Mouse (Mus musculus) ES-Bruce4 (cell line): ENCODE data around the gene Fis1.

Experiments used
- CTCF ChIP-seq: IDR thresholded peaks from one replicate; pipeline ENCODE4 v1.8.1; 2011; ENCODE audit warnings: low read depth, low read length
- POLR2A ChIP-seq: IDR thresholded peaks from one replicate; pipeline ENCODE4 v1.8.1; 2011; ENCODE audit warnings: low read length; ENCODE audit not compliant: insufficient read depth

DNA sequence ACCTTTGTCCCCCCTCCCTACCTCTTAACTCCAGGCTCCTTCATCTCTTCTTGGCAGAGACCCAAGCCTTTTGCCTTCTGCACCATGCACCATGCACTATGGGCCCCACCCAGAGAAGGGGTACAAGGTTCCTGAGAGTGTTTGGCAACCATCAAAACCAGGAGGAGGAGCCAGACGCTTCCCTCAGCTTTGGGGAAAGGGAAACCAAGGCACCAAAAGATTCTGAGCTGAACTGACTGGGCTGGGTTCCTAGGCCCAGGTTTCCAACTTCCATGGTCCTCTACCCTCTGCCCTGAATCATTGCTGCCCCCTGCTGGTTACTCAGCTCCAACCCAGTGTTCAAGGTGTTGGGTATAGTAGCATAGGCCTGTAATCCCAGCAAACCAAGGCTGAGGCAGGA is 17.6 kb downstream of the Fis1 start:
- peak; percentile 86 for TF ChIP-seq CTCF
- TF ChIP-seq POLR2A, result no peak
